Mouse (Mus musculus): ENCODE data around the gene Pdia2.
"Not testable (repeated sequence)": the region's sequence is repeated elsewhere in the genome, so short reads cannot be mapped to it uniquely, and the experiment has no call there.

Gene Pdia2

DNA sequence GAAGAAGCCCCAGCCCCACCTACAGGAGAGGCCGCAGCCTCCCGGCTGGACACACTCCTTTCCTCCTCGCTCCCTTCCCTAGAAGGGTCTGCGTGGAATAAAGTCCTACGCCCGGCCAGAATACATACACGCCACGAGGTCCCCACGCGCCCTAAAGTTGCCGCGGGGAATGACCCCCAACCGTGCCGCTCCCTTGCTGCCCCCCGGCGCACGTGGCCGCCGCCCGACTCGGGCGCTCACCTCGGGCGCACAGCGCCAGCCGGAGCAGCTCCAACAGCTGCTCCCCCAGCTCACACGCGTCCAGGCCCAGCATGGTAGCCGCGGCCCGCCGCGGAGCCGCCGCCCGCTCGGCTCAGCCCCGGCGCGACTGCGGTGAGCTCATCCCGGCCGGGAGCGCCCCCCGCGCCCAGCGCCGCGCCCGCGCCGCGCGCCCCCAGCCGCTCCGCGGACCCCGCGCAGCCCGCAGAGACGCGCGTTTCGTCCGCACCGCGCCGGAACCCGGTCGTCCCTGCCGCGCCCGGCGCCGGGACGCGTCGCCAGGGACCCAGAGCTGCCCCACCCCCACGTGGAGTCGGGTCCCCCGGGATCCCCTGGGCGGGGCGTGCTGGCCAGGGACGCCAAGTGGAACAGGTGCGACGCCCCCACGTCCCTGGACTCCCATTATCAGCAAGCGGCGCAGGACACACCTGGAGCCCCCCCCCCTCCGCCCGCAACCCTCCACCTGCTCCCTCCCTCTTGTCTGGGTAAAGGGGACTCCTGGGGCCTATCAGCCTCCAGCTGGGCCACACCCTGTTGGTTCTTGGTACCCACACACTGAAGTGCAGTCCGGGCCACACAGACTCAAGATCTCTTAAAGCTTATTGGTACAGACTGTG lies 2.2 kb upstream of the Pdia2 start:
- DNase-seq, result peak; percentile 62

DNA sequence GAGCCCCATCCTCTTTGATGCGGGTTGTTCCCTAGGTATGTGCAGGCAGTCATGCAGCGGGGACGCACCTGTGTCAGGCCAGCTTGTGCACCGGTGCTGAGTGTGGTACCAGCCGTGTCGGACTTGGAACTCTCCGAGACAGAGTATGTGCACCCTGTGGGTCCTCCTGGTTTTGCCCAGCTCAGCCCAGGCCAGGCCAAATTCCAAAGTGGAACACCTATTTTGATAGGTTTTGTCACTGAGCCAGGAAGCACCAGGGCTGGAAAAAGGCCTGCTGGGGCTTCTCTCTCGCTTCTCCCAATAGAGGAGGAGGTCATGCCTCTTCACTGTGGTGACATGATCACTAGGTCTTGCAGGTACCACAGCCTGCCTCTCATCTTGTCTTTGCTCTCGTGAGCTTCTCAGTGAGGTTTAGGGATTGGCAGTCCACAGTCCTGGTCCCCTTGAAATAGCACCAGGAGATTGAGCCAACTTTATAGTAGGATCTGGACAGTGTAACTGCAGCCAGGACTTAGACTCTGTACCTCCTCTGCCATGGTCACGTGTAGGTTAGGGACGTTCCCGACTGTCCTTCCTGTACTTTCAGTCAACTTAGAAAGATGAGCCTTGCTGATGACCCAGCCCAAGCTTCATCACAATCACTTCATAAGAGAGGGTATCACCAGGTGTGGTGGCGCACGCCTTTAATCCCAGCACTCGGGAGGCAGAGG lies 6.3 kb downstream of the Pdia2 start:
- DNase-seq, result no peak

DNA sequence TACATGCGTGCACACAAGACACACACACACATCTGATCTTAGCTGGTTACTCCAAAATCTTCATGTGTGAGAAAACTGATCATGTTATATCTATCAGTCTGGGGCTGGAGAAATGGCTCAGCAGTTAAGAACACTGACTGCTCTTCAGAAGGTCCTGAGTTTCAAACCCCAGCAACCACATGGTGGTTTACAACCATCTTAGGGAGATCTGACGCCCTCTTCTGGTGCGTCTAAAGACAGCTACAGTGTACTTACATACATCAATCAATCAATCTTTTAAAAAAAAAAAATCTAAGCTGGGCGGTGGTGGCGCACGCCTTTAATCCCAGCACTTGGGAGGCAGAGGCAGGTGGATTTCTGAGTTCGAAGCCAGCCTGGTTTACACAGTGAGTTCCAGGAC lies 7.4 kb downstream of the Pdia2 start:
- not testable (repeated sequence) for DNase-seq

DNA sequence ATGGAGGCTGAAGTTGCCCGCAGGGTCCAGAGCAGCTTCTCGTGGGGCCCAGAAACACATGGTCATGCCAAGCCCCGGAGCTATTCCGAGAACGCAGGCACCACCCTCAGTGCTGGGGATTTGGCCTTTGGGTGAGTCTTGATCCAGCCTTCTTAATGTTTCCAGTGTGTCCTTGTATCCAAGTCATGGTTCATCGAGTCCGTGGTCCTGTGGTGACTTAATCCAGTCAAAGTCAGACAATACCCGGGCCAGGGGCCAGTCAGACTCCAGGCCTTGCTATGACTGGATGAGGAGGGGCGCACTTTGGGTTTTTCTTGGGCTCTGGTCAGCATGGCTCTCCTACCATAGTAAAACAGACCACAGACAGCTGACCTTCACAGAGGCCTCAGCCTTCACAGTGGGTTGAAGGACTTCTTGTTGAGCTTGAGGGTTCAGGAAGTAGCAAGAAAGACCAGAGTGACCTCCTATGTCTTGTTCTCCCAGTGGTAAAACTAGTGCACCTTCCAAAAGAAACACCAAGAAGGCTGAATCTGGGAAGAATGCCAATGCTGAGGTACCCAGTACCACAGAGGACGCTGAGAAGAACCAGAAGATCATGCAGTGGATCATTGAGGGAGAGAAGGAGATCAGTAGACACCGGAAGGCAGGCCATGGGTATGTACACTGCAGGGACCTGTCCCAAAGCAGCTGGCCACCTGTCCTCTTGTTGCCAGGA lies 10.6 kb downstream of the Pdia2 start:
- no peak for DNase-seq

DNA sequence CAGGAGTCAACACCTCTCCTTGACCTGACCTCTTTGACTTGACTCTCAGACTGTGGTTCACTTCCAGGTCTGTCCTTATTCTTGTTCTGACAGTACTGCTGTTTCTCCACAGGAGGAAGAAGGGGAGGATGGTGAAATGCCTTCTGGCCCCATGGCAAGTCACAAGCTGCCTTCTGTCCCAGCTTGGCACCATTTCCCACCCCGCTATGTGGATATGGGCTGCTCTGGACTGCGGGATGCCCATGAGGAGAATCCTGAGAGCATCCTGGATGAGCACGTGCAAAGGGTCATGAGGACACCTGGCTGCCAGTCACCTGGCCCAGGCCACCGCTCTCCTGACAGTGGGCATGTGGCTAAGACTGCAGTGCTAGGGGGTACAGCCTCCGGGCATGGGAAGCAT lies 11.3 kb downstream of the Pdia2 start:
- DNase-seq, result no peak

DNA sequence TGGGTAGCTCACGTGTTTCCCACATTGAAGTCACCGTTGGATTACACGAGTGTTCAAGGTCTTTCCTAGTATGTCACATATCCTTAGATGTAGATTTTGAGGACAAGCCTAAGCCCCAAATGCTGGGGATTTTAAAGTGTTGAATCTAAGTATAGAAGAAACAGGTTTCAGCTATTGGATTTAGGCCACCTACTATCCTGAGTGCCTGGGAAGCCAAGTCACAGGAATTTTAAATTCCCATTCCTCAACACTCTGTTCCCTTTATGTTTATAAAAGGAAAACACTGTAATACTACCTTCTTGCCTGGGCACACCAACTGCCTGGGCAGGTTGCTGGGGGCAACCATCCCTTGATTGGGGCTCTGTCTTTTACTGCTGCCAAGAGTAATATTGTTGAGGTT lies 17.7 kb downstream of the Pdia2 start:
- DNase-seq, result no peak

DNA sequence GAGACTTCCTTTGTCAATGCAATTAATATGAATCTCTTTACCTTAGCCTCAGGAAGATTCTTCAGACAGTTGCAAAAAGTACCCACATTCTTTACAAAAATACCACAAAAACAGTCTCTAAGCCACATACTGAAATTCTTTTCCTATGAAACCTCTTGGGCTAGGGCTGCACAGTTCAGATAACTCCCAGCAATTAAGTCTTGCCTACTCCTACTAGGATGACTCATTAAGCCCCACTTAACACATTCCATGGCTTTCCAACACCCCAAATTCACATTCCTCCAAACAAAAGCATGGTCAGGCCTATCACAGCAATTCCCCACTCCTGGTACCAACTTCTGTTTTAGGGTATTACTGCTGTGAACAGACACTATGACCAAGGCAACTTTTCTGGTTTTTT lies 20.3 kb downstream of the Pdia2 start:
- DNase-seq, result no peak

DNA sequence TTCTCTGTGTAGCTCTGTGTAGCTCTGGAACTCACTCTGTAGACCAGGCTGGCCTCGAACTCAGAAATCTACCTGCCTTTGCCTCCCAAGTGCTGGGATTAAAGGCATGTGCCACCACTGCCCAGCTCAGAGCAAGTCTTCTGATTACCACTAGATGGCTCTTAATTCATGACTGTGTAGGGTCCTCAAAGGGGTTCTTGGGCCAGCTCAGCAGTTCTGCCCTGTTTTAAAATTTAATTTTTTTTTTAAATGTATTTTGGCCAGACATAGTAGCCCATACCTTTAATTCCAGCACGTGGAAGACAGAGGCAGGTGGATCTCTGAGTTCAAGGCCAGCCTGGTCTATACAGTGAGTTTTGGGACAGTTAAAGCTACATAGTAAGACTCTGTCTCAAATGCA lies 23.6 kb downstream of the Pdia2 start:
- not testable (repeated sequence) for DNase-seq

DNA sequence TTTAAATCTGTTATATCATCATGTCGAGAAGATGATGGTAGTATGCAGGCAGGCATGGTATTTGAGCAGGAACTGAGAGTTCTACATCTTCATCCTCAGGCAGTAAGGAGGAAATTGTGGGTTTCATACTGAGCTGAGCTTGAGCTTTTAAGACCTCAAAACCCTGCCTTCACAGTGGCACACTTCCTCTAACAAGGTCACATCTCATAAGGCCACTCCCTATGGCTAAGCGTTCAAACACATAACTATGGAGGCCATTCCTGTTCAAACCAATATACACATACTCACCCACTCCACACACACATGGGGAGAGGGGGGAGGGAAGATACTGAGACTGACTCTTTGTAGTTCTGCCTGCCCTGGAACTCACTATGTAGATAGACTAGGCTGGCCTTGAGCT lies 30.8 kb downstream of the Pdia2 start:
- no peak for DNase-seq

DNA sequence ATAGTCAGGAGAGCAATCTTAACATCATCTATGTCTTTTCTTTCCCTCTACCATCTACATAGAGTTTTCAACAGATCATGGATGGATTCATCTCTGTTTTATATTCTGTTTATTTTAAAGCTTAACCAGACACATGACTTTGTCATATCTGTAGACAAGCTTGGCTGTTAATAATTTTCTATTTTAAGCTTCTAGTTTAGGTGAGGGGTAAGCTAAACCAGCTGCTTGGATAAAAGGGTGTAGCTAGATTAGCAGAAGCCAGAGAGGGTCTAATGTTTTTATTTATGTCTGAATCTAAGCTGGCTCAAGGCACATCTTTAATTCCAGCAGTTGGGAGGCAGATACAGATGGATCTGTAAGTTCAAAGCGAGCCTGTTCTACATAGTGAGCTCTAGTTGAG lies 36.2 kb downstream of the Pdia2 start:
- no peak for DNase-seq

DNA sequence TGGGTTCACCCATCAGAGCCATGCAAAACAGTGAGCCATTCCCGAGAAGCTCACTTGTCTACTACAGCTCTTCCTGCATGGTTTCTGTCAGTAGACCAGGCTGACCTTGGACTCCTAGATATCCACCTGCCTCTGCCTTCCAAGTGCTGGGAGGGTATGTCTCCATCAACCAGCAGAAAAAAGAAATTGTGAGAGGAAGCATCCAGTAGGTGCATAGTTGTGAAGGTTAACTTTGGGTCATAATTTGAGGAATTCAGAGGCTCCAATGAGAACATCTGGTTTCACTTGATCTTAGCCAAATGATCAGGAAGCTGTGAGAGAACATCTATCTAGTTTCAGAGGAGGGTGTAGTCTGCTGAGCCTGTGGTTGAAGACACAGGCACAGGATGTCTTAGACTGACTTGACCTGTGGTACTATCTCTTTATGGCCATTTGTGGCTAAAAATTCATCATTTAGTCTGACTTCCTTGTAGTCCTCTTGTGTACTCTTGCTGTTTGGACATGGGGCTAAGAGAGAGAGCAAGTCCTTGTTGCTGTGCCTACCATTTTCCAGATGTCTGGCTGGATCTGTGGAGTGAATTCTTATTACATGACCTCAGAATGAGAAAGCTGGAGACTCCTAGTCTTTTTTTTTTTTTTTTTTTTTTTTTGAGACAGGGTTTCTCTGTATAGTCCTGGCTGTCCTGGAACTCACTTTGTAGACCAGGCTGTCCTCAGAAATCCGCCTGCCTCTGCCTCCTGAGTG lies 46.8 kb downstream of the Pdia2 start:
- no peak for DNase-seq

DNA sequence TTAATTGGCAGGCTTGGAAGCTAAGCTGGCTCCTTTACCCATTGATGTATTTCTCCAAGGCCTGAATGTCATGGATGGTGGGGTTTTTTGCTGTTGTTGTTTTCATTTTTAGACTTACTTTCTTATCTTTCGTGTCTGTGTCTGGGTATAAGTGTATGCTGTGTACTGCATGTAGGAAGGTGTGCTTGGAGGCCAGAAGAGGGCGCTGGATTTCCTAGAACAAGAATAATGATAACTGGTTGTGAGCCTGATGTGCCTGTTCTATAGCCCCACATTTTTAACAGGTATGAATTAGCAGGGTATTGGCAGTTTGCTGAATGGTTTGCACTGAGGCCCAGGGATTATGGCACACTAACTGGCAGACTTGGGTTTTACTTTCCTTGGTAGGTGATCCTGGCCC lies 49.8 kb downstream of the Pdia2 start:
- no peak for DNase-seq

Data from right cerebral cortex, postnatal 25 days (tissue).